Mouse (Mus musculus): ENCODE results near the gene Atpaf1.

- TF ChIP-seq CTCF (conservative IDR thresholded peaks at IDR 0.05; ENCODE audit: low read length) = no peak
- TF ChIP-seq NANOG (IDR thresholded peaks at IDR 0.05; ENCODE audit: borderline replicate concordance, low read length) = no peak
Observed at GRCm38 (mm10) chr4:115838196-115838595, 53.6 kb downstream of the Atpaf1 start.
